9 mouse cellular contexts compared by ENCODE assay signal in genomic region chr12:102499723-102500122, GRCm38 (mm10). TPM values are rescaled to one million over a fixed set of nuclear protein-coding genes. Genes with fewer than 3 reads are reported as not detected.
DNase-seq lines count a peak whose midpoint lies in the region; ATAC-seq and TF ChIP-seq lines count a peak whose summit lies in the region.
"Had no signal": no experiment of that assay in that cellular context is flagged by ENCODE, and none has a peak within 500 bp of the region (broad histone marks: within the 10 kb centered on the region; RNA-seq: fewer than 3 reads in every experiment).

No protein-coding gene starts in this region.

- H3K4me3 ChIP-seq in heart, embryonic 10.5 days: no peak overlapping the region
- H3K4me3 ChIP-seq in ES-Bruce4 (ENCODE audit: low read depth, low read length): no peak overlapping the region
- H3K4me3 ChIP-seq in embryonic facial prominence, embryonic 12.5 days: no peak overlapping the region
- H3K4me3 ChIP-seq in lung, postnatal 0 days (ENCODE audit: low read depth, low read length): no peak overlapping the region

- peak; percentile 81 for TF ChIP-seq CTCF in ES-Bruce4 (IDR thresholded peaks at IDR 0.05; ENCODE audit: low read depth, low read length)
- TF ChIP-seq CTCF in lung, postnatal 0 days (IDR thresholded peaks at IDR 0.05): peak; percentile 44

- no peaks in the 10 kb centered on the region for H3K9me3 ChIP-seq in heart, embryonic 10.5 days
- H3K9me3 ChIP-seq in ES-Bruce4 (replicated peaks; ENCODE audit: control insufficient read depth, insufficient read depth, low read length, poor library complexity, severe bottlenecking): no peaks in the 10 kb centered on the region
- H3K9me3 ChIP-seq in embryonic facial prominence, embryonic 12.5 days: no peaks in the 10 kb centered on the region
- no peaks in the 10 kb centered on the region for H3K9me3 ChIP-seq in lung, postnatal 0 days (ENCODE audit: low read length)

- H3K9ac ChIP-seq in ES-Bruce4 (ENCODE audit: low read depth, poor library complexity, severe bottlenecking): no peak overlapping the region
- no peak overlapping the region for H3K9ac ChIP-seq in embryonic facial prominence, embryonic 12.5 days
- no peak overlapping the region for H3K9ac ChIP-seq in lung, postnatal 0 days (replicated peaks; ENCODE audit: low read depth)

- DNase-seq in heart, embryonic 10.5 days (ENCODE audit: low spot score): peak; percentile 64
- DNase-seq in heart, adult 8-10 months (ENCODE audit: low spot score): no peak
- peak; percentile 25 for DNase-seq in lung, postnatal 0 days (ENCODE audit: low spot score)
- DNase-seq in layer of hippocampus, postnatal 14 days (ENCODE audit: low spot score in 2 of 2): no peak
- no peak for DNase-seq in right cerebral cortex, postnatal 14 days

- no peak overlapping the region for H3K4me2 ChIP-seq in embryonic facial prominence, embryonic 12.5 days (replicated peaks)
- no peak overlapping the region for H3K4me2 ChIP-seq in lung, postnatal 0 days (replicated peaks; ENCODE audit: low read depth, low read length)

- no peaks in the 10 kb centered on the region for H3K27me3 ChIP-seq in heart, embryonic 10.5 days (ENCODE audit: insufficient read depth, poor library complexity, severe bottlenecking)
- no peaks in the 10 kb centered on the region for H3K27me3 ChIP-seq in ES-Bruce4 (ENCODE audit: control insufficient read depth, insufficient read depth, low read length, poor library complexity, severe bottlenecking)
- H3K27me3 ChIP-seq in embryonic facial prominence, embryonic 12.5 days: no peaks in the 10 kb centered on the region
- H3K27me3 ChIP-seq in lung, postnatal 0 days (replicated peaks; ENCODE audit: insufficient read depth, low read length): no peaks in the 10 kb centered on the region

- WGBS in heart, embryonic 10.5 days: 47% methylated on average over 4 of the region's 4 CpGs
- 71% methylated on average over 4 of the region's 4 CpGs for WGBS in embryonic facial prominence, embryonic 12.5 days
- WGBS in lung, postnatal 0 days: 62% methylated on average over 4 of the region's 4 CpGs

- peaks cover 37% of the 10 kb centered on the region for H3K36me3 ChIP-seq in heart, embryonic 10.5 days
- no peaks in the 10 kb centered on the region for H3K36me3 ChIP-seq in ES-Bruce4 (ENCODE audit: control insufficient read depth, insufficient read depth, low read length, poor library complexity, severe bottlenecking)
- peaks cover 24% of the 10 kb centered on the region for H3K36me3 ChIP-seq in embryonic facial prominence, embryonic 12.5 days
- peaks cover 17% of the 10 kb centered on the region; the same call in 1 of the 2 replicates for H3K36me3 ChIP-seq in lung, postnatal 0 days (ENCODE audit: insufficient read depth, low read length)

- no peak for TF ChIP-seq POLR2A in ES-Bruce4 (IDR thresholded peaks at IDR 0.05; ENCODE audit: insufficient read depth, low read length)

- no peak for TF ChIP-seq EP300 in ES-Bruce4 (IDR thresholded peaks at IDR 0.05; ENCODE audit: insufficient read depth, low read depth, low read length)
- no peak for TF ChIP-seq EP300 in lung, postnatal 0 days (IDR thresholded peaks at IDR 0.05)

- ATAC-seq in embryonic facial prominence, embryonic 12.5 days (ENCODE audit: insufficient number of reproducible peaks, insufficient read depth, low FRiP score, low TSS enrichment): no peak
- no peak for ATAC-seq in lung, postnatal 0 days
- no peak for ATAC-seq in activated CD4-positive, CD25-positive, alpha-beta regulatory T cell, adult 4 months

- H3K27ac ChIP-seq in heart, embryonic 10.5 days: no peak overlapping the region
- H3K27ac ChIP-seq in ES-Bruce4 (ENCODE audit: insufficient read depth, low read length): no peak overlapping the region
- H3K27ac ChIP-seq in embryonic facial prominence, embryonic 12.5 days: peak overlapping the region; percentile 83; the same call in 1 of the 2 replicates
- H3K27ac ChIP-seq in lung, postnatal 0 days (ENCODE audit: low read length): no peak overlapping the region

- peaks cover 6% of the 10 kb centered on the region; the same call in 1 of the 2 replicates for H3K4me1 ChIP-seq in heart, embryonic 10.5 days
- peaks cover 3% of the 10 kb centered on the region for H3K4me1 ChIP-seq in ES-Bruce4 (ENCODE audit: control insufficient read depth, insufficient read depth, low read length)
- H3K4me1 ChIP-seq in embryonic facial prominence, embryonic 12.5 days: peaks cover 16% of the 10 kb centered on the region; the same call in 1 of the 2 replicates
- no peaks in the 10 kb centered on the region for H3K4me1 ChIP-seq in lung, postnatal 0 days (ENCODE audit: insufficient read depth, low read depth, low read length)

RNA-seq across cellular contexts. Expression of gene Golga5, which starts 30.8 kb away (rescaled TPM):
- polyA plus RNA-seq in heart, embryonic 10.5 days (2016; fragmentation: Nextera tagmentation; extraction: Ambion mirVana): 25.7 and 26.1 TPM in 2 replicates
- 10 to 100 TPM; 25.9 to 27.9 (median 27.3) TPM for total RNA-seq in heart, adult 8-10 months (2022)
- polyA plus RNA-seq in ES-Bruce4 (2011; ENCODE audit: insufficient read depth, insufficient read length, low read depth, missing spikeins): 32.9 and 34.8 TPM in 2 replicates
- 35.9 and 41.2 TPM in 2 replicates for polyA plus RNA-seq in embryonic facial prominence, embryonic 12.5 days (2016; fragmentation: Nextera tagmentation; extraction: Ambion mirVana)
- 27.5 and 29.8 TPM in 2 replicates for polyA plus RNA-seq in lung, postnatal 0 days (2015; fragmentation: Nextera tagmentation; extraction: Ambion mirVana)
- 10 to 100 TPM; 21.6 to 22.7 TPM for total RNA-seq in layer of hippocampus, postnatal 14 days (2021)
- polyA plus RNA-seq in activated CD4-positive, CD25-positive, alpha-beta regulatory T cell, adult 4 months (2017; shearing (Covaris generic)): 10 to 100 TPM; 27.5 to 27.9 TPM

RNA-seq across cellular contexts. Expression of gene Chga, which starts 55.0 kb away (rescaled TPM):
- 0.15 and 0.44 TPM in 2 replicates for polyA plus RNA-seq in heart, embryonic 10.5 days (2016; fragmentation: Nextera tagmentation; extraction: Ambion mirVana)
- total RNA-seq in heart, adult 8-10 months (2022): under 1 TPM in 2 of 4 experiments, not detected in 2; 0.14 TPM
- 4.4 and 4.5 TPM in 2 replicates for polyA plus RNA-seq in ES-Bruce4 (2011; ENCODE audit: insufficient read depth, insufficient read length, low read depth, missing spikeins)
- 10.1 and 12.2 TPM in 2 replicates for polyA plus RNA-seq in embryonic facial prominence, embryonic 12.5 days (2016; fragmentation: Nextera tagmentation; extraction: Ambion mirVana)
- 0.49 and 0.54 TPM in 2 replicates for polyA plus RNA-seq in lung, postnatal 0 days (2015; fragmentation: Nextera tagmentation; extraction: Ambion mirVana)
- total RNA-seq in layer of hippocampus, postnatal 14 days (2021): 100 to 1,000 TPM; 151 to 154 TPM
- not detected for polyA plus RNA-seq in activated CD4-positive, CD25-positive, alpha-beta regulatory T cell, adult 4 months (2017; shearing (Covaris generic))
- polyA plus RNA-seq: heart, postnatal 0 days had no signal

Comparison
In these comparisons a context has a peak if more than half of its experiments do, and no peak if none do; other contexts are left out.
1. DNase-seq: peak in heart, embryonic 10.5 days (single experiment) and lung, postnatal 0 days (single experiment); none in heart, adult 8-10 months (single experiment), layer of hippocampus, postnatal 14 days (0 of 2) and right cerebral cortex, postnatal 14 days (single experiment).